Mouse (Mus musculus) myocyte (in vitro differentiated cells): ENCODE measurements around the gene C1ql3. TPM values are rescaled to one million over a fixed set of nuclear protein-coding genes. Genes with fewer than 3 reads are reported as not detected.

Experiments
- H3K27me3 ChIP-seq: one replicate; pipeline ENCODE4 v1.6.1; 2011; ENCODE audit not compliant: control insufficient read depth, insufficient read depth, insufficient read length
- H3K36me3 ChIP-seq: one replicate; pipeline ENCODE4 v1.6.1; 2011; ENCODE audit not compliant: control insufficient read depth, insufficient read depth
- H3K4me2 ChIP-seq: one replicate; pipeline ENCODE4 v1.6.1; 2011; ENCODE audit warnings: low read depth, control low read depth
- H3K4me3 ChIP-seq: one replicate; pipeline ENCODE4 v1.5.1; 2011; ENCODE audit warnings: mild to moderate bottlenecking, control low read depth, moderate library complexity
- H3K79me2 ChIP-seq: one replicate; pipeline ENCODE4 v1.6.1; 2011; ENCODE audit not compliant: control insufficient read depth, insufficient read depth
- H3ac ChIP-seq: one replicate; pipeline ENCODE4 v1.6.1; 2011; ENCODE audit not compliant: control insufficient read depth, insufficient read length
- CEBPB ChIP-seq: IDR thresholded peaks from 2 replicates; pipeline ENCODE4 v1.6.1; 2011; ENCODE audit warnings: mild to moderate bottlenecking, moderate library complexity; ENCODE audit not compliant: poor library complexity, insufficient read depth, severe bottlenecking
- E2F4 ChIP-seq: IDR thresholded peaks from one replicate; pipeline ENCODE4 v1.6.1; 2011; ENCODE audit warnings: mild to moderate bottlenecking, control low read depth, moderate library complexity; ENCODE audit not compliant: insufficient read depth
- MAX ChIP-seq: IDR thresholded peaks from one replicate; pipeline ENCODE4 v1.6.1; 2011; ENCODE audit warnings: low read depth, mild to moderate bottlenecking, control low read depth
- MYOD1 ChIP-seq, 3 experiments: IDR thresholded peaks; one replicate each; pipeline ENCODE4 v1.6.1; 2011; ENCODE audit warnings: control low read depth in 2 of 3, low read depth in 2 of 3, mild to moderate bottlenecking in 2 of 3, moderate library complexity in 1 of 3; ENCODE audit not compliant: insufficient read length in 2 of 3, control insufficient read depth in 1 of 3
- MYOG ChIP-seq, 3 experiments: IDR thresholded peaks; one replicate each; pipeline ENCODE4 v1.6.1; 2011; ENCODE audit warnings: control low read depth in 2 of 3, low read depth in 2 of 3, mild to moderate bottlenecking in 2 of 3; ENCODE audit not compliant: insufficient read length in 2 of 3, control insufficient read depth in 1 of 3, insufficient read depth in 1 of 3
- POLR2A ChIP-seq: IDR thresholded peaks from one replicate; pipeline ENCODE4 v1.6.1; 2011; ENCODE audit warnings: low read depth, mild to moderate bottlenecking, control low read depth, moderate library complexity; ENCODE audit not compliant: insufficient read length
- POLR2AphosphoS2 ChIP-seq: IDR thresholded peaks from one replicate; pipeline ENCODE4 v1.6.1; 2011; ENCODE audit warnings: low read depth, control low read depth; ENCODE audit not compliant: insufficient read length
- REST ChIP-seq: IDR thresholded peaks from one replicate; pipeline ENCODE4 v1.6.1; 2011; ENCODE audit warnings: mild to moderate bottlenecking, control low read depth, moderate library complexity; ENCODE audit not compliant: insufficient read depth, insufficient read length
- SRF ChIP-seq: IDR thresholded peaks from one replicate; pipeline ENCODE4 v1.6.1; 2011; ENCODE audit warnings: low read depth; ENCODE audit not compliant: control insufficient read depth, insufficient read length
- TCF12 ChIP-seq: IDR thresholded peaks from one replicate; pipeline ENCODE4 v1.6.1; 2011; ENCODE audit warnings: mild to moderate bottlenecking, control low read depth; ENCODE audit not compliant: poor library complexity, insufficient read depth, severe bottlenecking
- TCF3 ChIP-seq: IDR thresholded peaks from one replicate; pipeline ENCODE4 v1.6.1; 2011; ENCODE audit warnings: low read depth, control low read depth; ENCODE audit not compliant: insufficient read length
- USF1 ChIP-seq: IDR thresholded peaks from one replicate; pipeline ENCODE4 v1.6.1; 2011; ENCODE audit warnings: low read depth, mild to moderate bottlenecking, control low read depth, moderate library complexity
- polyA plus RNA-seq: library from polyadenylated mRNA; unstranded; fragments of >200 nt; fragmentation: generic; extraction: Trizol; gene quantifications from one replicate; pipeline ENCODE4 v1.2.1, GENCODE M21; 2012; ENCODE audit warnings: missing spikeins

Gene C1ql3
- polyA plus RNA-seq, 1 experiment: 0.04 TPM

- no peaks in the 10 kb centered on the region for H3K79me2 ChIP-seq
- no peak for TF ChIP-seq CEBPB
- no peaks in the 10 kb centered on the region for H3K36me3 ChIP-seq
- no peak overlapping the region for H3ac ChIP-seq
- H3K27me3 ChIP-seq: no peaks in the 10 kb centered on the region
- no peak overlapping the region for H3K4me3 ChIP-seq
- no peak overlapping the region for H3K4me2 ChIP-seq
Observed at GRCm38 (mm10) chr2:13000026-13000425, 11.6 kb downstream of the C1ql3 start.

GRCm38 (mm10) chr2:12984901-12985732 is 26.5 kb downstream of the C1ql3 start:
- Histone ChIP-seq H3K4me2 (no peak overlapping the region), H3K4me3 (no peak overlapping the region), H3K79me2 (no peaks in the 10 kb centered on the region), H3K27me3 (no peaks in the 10 kb centered on the region), H3ac (no peak overlapping the region), H3K36me3 (no peaks in the 10 kb centered on the region)
- TF ChIP-seq E2F4: no peak
- no peak for TF ChIP-seq CEBPB
- no peak for TF ChIP-seq REST
- no peak for TF ChIP-seq USF1
- no peak for TF ChIP-seq TCF3

DNA sequence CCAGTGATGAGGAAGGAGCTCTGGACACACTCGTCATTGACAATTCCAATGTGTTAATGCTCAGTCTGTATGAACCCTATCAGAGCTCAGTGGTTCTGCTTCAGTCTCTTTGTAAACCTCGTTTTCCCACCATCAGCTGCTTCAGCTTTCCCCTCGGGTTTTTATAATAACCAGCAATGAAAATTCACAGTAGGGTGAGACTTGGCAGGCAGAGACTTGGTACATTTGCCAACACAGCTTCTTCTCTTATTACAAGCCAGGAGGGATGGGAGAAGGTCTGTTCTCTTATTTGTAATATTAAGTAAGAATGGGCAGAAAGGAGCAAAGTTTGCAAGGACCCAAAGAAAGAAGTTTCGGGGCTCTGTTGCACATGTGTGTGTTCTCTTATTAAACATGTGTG is 32.8 kb downstream of the C1ql3 start:
- Histone ChIP-seq H3K27me3 (no peaks in the 10 kb centered on the region), H3K4me3 (no peak overlapping the region), H3ac (no peak overlapping the region), H3K36me3 (no peaks in the 10 kb centered on the region), H3K79me2 (no peaks in the 10 kb centered on the region), H3K4me2 (no peak overlapping the region)
- no peak for TF ChIP-seq MYOD1 (IDR thresholded peaks at IDR 0.05; ENCODE audit: control insufficient read depth in 1 of 3, insufficient read length in 2 of 3, low read depth in 2 of 3)
- no peak for TF ChIP-seq MAX
- TF ChIP-seq REST: no peak
- no peak for TF ChIP-seq USF1
- no peak for TF ChIP-seq TCF12
- TF ChIP-seq SRF: no peak
- no peak for TF ChIP-seq POLR2AphosphoS2
- no peak for TF ChIP-seq POLR2A
- TF ChIP-seq MYOG (IDR thresholded peaks at IDR 0.05; ENCODE audit: control insufficient read depth in 1 of 3, insufficient read depth in 1 of 3, insufficient read length in 2 of 3, low read depth in 2 of 3): no peak
- TF ChIP-seq E2F4: no peak
- no peak for TF ChIP-seq CEBPB
- TF ChIP-seq TCF3: no peak

GRCm38 (mm10) chr2:12977367-12977766 is 34.2 kb downstream of the C1ql3 start:
- H3K79me2 ChIP-seq: no peaks in the 10 kb centered on the region
- no peaks in the 10 kb centered on the region for H3K27me3 ChIP-seq
- H3K4me3 ChIP-seq: no peak overlapping the region
- no peaks in the 10 kb centered on the region for H3K36me3 ChIP-seq
- TF ChIP-seq TCF3 (no peak), CEBPB (no peak), MAX (no peak), POLR2AphosphoS2 (no peak), E2F4 (no peak), TCF12 (no peak)
- no peak overlapping the region for H3ac ChIP-seq
- no peak overlapping the region for H3K4me2 ChIP-seq

DNA sequence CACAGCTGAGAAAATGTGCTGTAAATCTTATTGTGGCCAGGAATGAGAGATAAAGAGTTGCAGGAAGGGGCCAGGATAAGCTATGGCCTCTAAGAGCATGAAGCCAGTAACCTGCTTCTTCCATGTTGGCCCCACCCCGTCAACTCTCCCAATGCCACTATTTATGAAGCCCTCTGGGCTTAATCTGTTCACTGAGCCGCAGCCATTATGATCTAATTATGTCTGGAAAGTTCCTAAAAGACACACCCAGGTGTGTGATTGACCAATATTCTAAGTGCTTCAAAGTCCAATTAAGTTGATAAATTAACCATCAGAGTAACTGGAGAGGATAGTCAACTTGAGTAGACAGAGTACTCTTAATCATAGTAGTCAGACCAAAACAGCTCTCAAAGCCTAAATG is 37.9 kb downstream of the C1ql3 start:
- TF ChIP-seq TCF3 (no peak), POLR2A (no peak), POLR2AphosphoS2 (no peak), MYOG (IDR thresholded peaks at IDR 0.05; ENCODE audit: control insufficient read depth in 1 of 3, insufficient read depth in 1 of 3, insufficient read length in 2 of 3, low read depth in 2 of 3) (no peak), USF1 (no peak), CEBPB (no peak), REST (no peak), MYOD1 (IDR thresholded peaks at IDR 0.05; ENCODE audit: control insufficient read depth in 1 of 3, insufficient read length in 2 of 3, low read depth in 2 of 3) (no peak), TCF12 (no peak), SRF (no peak), E2F4 (no peak), MAX (no peak)
- Histone ChIP-seq H3K27me3 (no peaks in the 10 kb centered on the region), H3K36me3 (no peaks in the 10 kb centered on the region), H3K4me3 (no peak overlapping the region), H3ac (no peak overlapping the region), H3K4me2 (no peak overlapping the region), H3K79me2 (no peaks in the 10 kb centered on the region)
